Mouse (Mus musculus): ENCODE results near the gene Gm3404.
"Not testable (repeated sequence)": the region's sequence is repeated elsewhere in the genome, so short reads cannot be mapped to it uniquely, and the experiment has no call there.

Gene Gm3404

GRCm38 (mm10) chr5:146525501-146525900 is at the start of gene Gm3404:
Gene Gm3404 (plus strand): TSS chr5:146525801.
- not testable (repeated sequence) for DNase-seq (ENCODE audit: low read depth, low spot score)

- DNase-seq (ENCODE audit: low read depth, low spot score): peak; percentile 16
Measured at GRCm38 (mm10) chr5:146479564-146479963, 46.0 kb upstream of the Gm3404 start.

- not testable (repeated sequence) for DNase-seq (ENCODE audit: low read depth, low spot score)
Measured at GRCm38 (mm10) chr5:146481665-146482064, 43.9 kb upstream of the Gm3404 start, which contains the start of gene Gm6408. Gene Gm6408 (plus strand): TSS chr5:146481965.

GRCm38 (mm10) chr5:146488959-146489358 is 36.6 kb upstream of the Gm3404 start:
- peak; percentile 26 for DNase-seq (ENCODE audit: low read depth, low spot score)

GRCm38 (mm10) chr5:146491063-146491462 is 34.5 kb upstream of the Gm3404 start, which contains the start of gene Gm6370:
Gene Gm6370 (plus strand): TSS chr5:146491363.
- not testable (repeated sequence) for DNase-seq (ENCODE audit: low read depth, low spot score)

GRCm38 (mm10) chr5:146502099-146502498 is 23.5 kb upstream of the Gm3404 start, which contains the start of gene 4930449I24Rik:
Gene 4930449I24Rik (plus strand): TSS chr5:146502399.
- not testable (repeated sequence) for DNase-seq (ENCODE audit: low read depth, low spot score)

- not testable (repeated sequence) for DNase-seq (ENCODE audit: low read depth, low spot score)
Measured at GRCm38 (mm10) chr5:146513823-146514222, 11.8 kb upstream of the Gm3404 start, which contains the start of gene Gm3402. Gene Gm3402 (plus strand): TSS chr5:146514123.

GRCm38 (mm10) chr5:146537347-146537746 is 11.7 kb downstream of the Gm3404 start, which contains the start of gene Gm3409:
Gene Gm3409 (plus strand): TSS chr5:146537647.
- not testable (repeated sequence) for DNase-seq (ENCODE audit: low read depth, low spot score)

- DNase-seq (ENCODE audit: low read depth, low spot score): not testable (repeated sequence)
Measured at GRCm38 (mm10) chr5:146555836-146556235, 30.2 kb downstream of the Gm3404 start, which contains the start of gene Gm3415. Gene Gm3415 (plus strand): TSS chr5:146556136.

GRCm38 (mm10) chr5:146564259-146564658 is 38.7 kb downstream of the Gm3404 start:
- DNase-seq (ENCODE audit: low read depth, low spot score): no peak

GRCm38 (mm10) chr5:146567054-146567453 is 41.5 kb downstream of the Gm3404 start:
- DNase-seq (ENCODE audit: low read depth, low spot score): peak; percentile 53

- DNase-seq (ENCODE audit: low read depth, low spot score): not testable (repeated sequence)
Measured at GRCm38 (mm10) chr5:146570179-146570578, 44.6 kb downstream of the Gm3404 start.

- DNase-seq (ENCODE audit: low read depth, low spot score): not testable (repeated sequence)
Measured at GRCm38 (mm10) chr5:146571830-146572734, 46.5 kb downstream of the Gm3404 start.

- DNase-seq (ENCODE audit: low read depth, low spot score): not testable (repeated sequence)
Measured at GRCm38 (mm10) chr5:146572735-146573042, 47.1 kb downstream of the Gm3404 start.

- peak; percentile 74 for DNase-seq (ENCODE audit: low read depth, low spot score)
Measured at GRCm38 (mm10) chr5:146576668-146577067, 51.1 kb downstream of the Gm3404 start.

Measured in A20 (cell line).